Mouse (Mus musculus): Measurements from ENCODE around the gene Foxp1. TPM values are rescaled to one million over a fixed set of nuclear protein-coding genes. Genes with fewer than 3 reads are reported as not detected.

The Foxp1 gene
- total and polyA plus RNA-seq, 3 experiments, result 16.1 to 42.0 TPM; not detected in 1

GRCm38 (mm10) chr6:99502314-99502713 is 20.2 kb downstream of the Foxp1 start:
- DNase-seq (ENCODE audit: low read depth, low spot score), result no peak
- TF ChIP-seq E2F4 (IDR thresholded peaks at IDR 0.05; ENCODE audit: borderline replicate concordance, low read depth, low read length) (no peak), MAZ (IDR thresholded peaks at IDR 0.05; ENCODE audit: low read depth, low read length) (no peak), JUND (IDR thresholded peaks at IDR 0.05; ENCODE audit: low read depth, low read length) (no peak), CHD1 (IDR thresholded peaks at IDR 0.05; ENCODE audit: low read depth, low read length) (no peak), HCFC1 (IDR thresholded peaks at IDR 0.05; ENCODE audit: low read depth, low read length) (no peak), USF2 (IDR thresholded peaks at IDR 0.05; ENCODE audit: borderline replicate concordance in 1 of 2, insufficient read depth in 1 of 2, low read depth in 1 of 2, low read length in 2 of 2) (no peak), NELFE (IDR thresholded peaks at IDR 0.05; ENCODE audit: low read depth, low read length) (no peak), POLR2A (IDR thresholded peaks at IDR 0.05; ENCODE audit: control insufficient read depth in 1 of 2, insufficient read depth in 1 of 2, low read depth in 1 of 2, low read length in 2 of 2, poor library complexity in 1 of 2) (no peak), RAD21 (IDR thresholded peaks at IDR 0.05; ENCODE audit: low read depth, low read length) (no peak), MYB (IDR thresholded peaks at IDR 0.05; ENCODE audit: low read depth, low read length) (no peak), MEF2A (IDR thresholded peaks at IDR 0.05; ENCODE audit: extremely low read depth, insufficient replicate concordance, low read depth, low read length, poor library complexity, severe bottlenecking) (no peak)
- H3K4me3 ChIP-seq (ENCODE audit: control insufficient read depth in 1 of 2, insufficient read depth in 1 of 2, low read depth in 2 of 2, low read length in 2 of 2), result no peak overlapping the region
- H3K27ac ChIP-seq (ENCODE audit: control insufficient read depth, low read depth, low read length), result no peak overlapping the region
- no peaks in the 10 kb centered on the region for H3K27me3 ChIP-seq (ENCODE audit: control insufficient read depth in 1 of 2, insufficient read depth in 2 of 2, low read length in 2 of 2)
- no peak overlapping the region for H3K9ac ChIP-seq (ENCODE audit: control insufficient read depth, low read depth, low read length, poor library complexity, severe bottlenecking)
- H3K4me1 ChIP-seq (ENCODE audit: control insufficient read depth in 1 of 2, insufficient read depth in 2 of 2, low read length in 2 of 2), result no peaks in the 10 kb centered on the region
- H3K36me3 ChIP-seq (ENCODE audit: control insufficient read depth in 1 of 2, insufficient read depth in 2 of 2, low read length in 2 of 2), result no peaks in the 10 kb centered on the region; a peak in 1 of 4 replicates
- no peaks in the 10 kb centered on the region for H3K9me3 ChIP-seq (replicated peaks; ENCODE audit: insufficient read depth, low read length)
- no peaks in the 10 kb centered on the region for H3K79me2 ChIP-seq (ENCODE audit: control insufficient read depth, insufficient read depth, low read length, poor library complexity)

GRCm38 (mm10) chr6:99500570-99501270 is 21.8 kb downstream of the Foxp1 start:
- H3K4me3 ChIP-seq (ENCODE audit: control insufficient read depth in 1 of 2, insufficient read depth in 1 of 2, low read depth in 2 of 2, low read length in 2 of 2), result no peak overlapping the region
- no peak overlapping the region for H3K9ac ChIP-seq (ENCODE audit: control insufficient read depth, low read depth, low read length, poor library complexity, severe bottlenecking)
- no peaks in the 10 kb centered on the region for H3K79me2 ChIP-seq (ENCODE audit: control insufficient read depth, insufficient read depth, low read length, poor library complexity)
- no peak for TF ChIP-seq MYC (IDR thresholded peaks at IDR 0.05; ENCODE audit: low read depth, low read length)
- TF ChIP-seq MEF2A (IDR thresholded peaks at IDR 0.05; ENCODE audit: extremely low read depth, insufficient replicate concordance, low read depth, low read length, poor library complexity, severe bottlenecking), result no peak
- no peak for TF ChIP-seq GABPA (IDR thresholded peaks at IDR 0.05; ENCODE audit: low read depth, low read length)
- no peak for TF ChIP-seq MAZ (IDR thresholded peaks at IDR 0.05; ENCODE audit: low read depth, low read length)
- TF ChIP-seq SIN3A (IDR thresholded peaks at IDR 0.05; ENCODE audit: low read length), result no peak
- no peak for TF ChIP-seq UBTF (IDR thresholded peaks at IDR 0.05; ENCODE audit: borderline replicate concordance, insufficient read depth, low read depth, low read length)
- no peak for DNase-seq (ENCODE audit: low read depth, low spot score)
- H3K9me3 ChIP-seq (replicated peaks; ENCODE audit: insufficient read depth, low read length), result no peaks in the 10 kb centered on the region
- H3K27ac ChIP-seq (ENCODE audit: control insufficient read depth, low read depth, low read length), result no peak overlapping the region
- peaks cover 0 to 7% of the 10 kb centered on the region in 2 experiments; a peak in 3 of 4 replicates for H3K36me3 ChIP-seq (ENCODE audit: control insufficient read depth in 1 of 2, insufficient read depth in 2 of 2, low read length in 2 of 2)
- 0 out of 4 replicates have a peak, but pooled peaks cover 0 to 7% of the 10 kb centered on the region in 2 experiments for H3K4me1 ChIP-seq (ENCODE audit: control insufficient read depth in 1 of 2, insufficient read depth in 2 of 2, low read length in 2 of 2)
- H3K27me3 ChIP-seq (ENCODE audit: control insufficient read depth in 1 of 2, insufficient read depth in 2 of 2, low read length in 2 of 2), result no peaks in the 10 kb centered on the region

All from MEL (cell line).